Mouse (Mus musculus): ENCODE data around the gene Dgki. TPM values are rescaled to one million over a fixed set of nuclear protein-coding genes. Genes with fewer than 3 reads are reported as not detected.

Gene Dgki
- total and polyA plus RNA-seq, 3 experiments, result 4.4 to 8.7 (median 7.7) TPM

DNA sequence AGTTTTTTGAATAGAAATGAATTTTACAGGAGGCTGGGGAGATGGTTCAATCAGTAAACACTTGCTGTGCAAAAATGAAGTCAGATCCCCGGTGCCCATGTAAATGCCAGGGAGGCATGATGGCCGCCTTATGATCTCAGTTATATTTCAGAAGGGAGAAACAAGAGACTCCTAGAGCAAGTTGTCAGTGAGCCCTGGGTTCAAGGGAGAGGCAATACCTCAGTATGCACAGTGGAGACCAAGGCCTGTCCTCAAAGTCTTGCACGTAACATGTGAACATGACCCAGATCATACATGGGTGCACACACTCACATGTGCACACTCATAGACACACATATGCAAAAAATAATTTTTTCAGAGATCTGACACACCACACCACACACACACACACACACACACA, 9.3 kb downstream of the Dgki start:
- Histone ChIP-seq H3K9me3 (replicated peaks; ENCODE audit: low read length) (no peaks in the 10 kb centered on the region), H3K9ac (ENCODE audit: insufficient read depth, low read depth) (no peak overlapping the region), H3K4me2 (ENCODE audit: insufficient read depth, low read depth, poor library complexity, severe bottlenecking) (no peak overlapping the region), H3K4me1 (ENCODE audit: control insufficient read depth in 1 of 2, insufficient read depth in 2 of 2) (peaks cover 11 to 54% of the 10 kb centered on the region in 2 experiments), H3K36me3 (replicated peaks in 1 of 2; ENCODE audit: control insufficient read depth in 1 of 2, insufficient read depth in 1 of 2, low read length in 1 of 2) (peaks cover 0 to 21% of the 10 kb centered on the region in 2 experiments), H3K4me3 (replicated peaks in 1 of 3; ENCODE audit: low read depth in 2 of 3, low read length in 2 of 3, poor library complexity in 1 of 3) (no peak overlapping the region), H3K79me2 (replicated peaks; ENCODE audit: control insufficient read depth, extremely low read depth, insufficient read depth, poor library complexity, severe bottlenecking) (no peaks in the 10 kb centered on the region), H3K27ac (ENCODE audit: insufficient read depth, low read depth) (no peak overlapping the region), H3K27me3 (replicated peaks) (no peaks in the 10 kb centered on the region)
- in situ Hi-C loops (cut with MboI; ENCODE audit: low pct_ligation_motif_present, low pct_unique_long_range_greater_than_20kb, low sequenced_read_pairs), result no loop called here
- dilution Hi-C loops (cut with MboI; ENCODE audit: extremely low pct_ligation_motif_present, extremely low pct_unique_long_range_greater_than_20kb, low sequenced_read_pairs), result no loop called here
- DNase-seq (ENCODE audit: extremely low read depth), result no peak
- TF ChIP-seq MEF2A (IDR thresholded peaks at IDR 0.05; ENCODE audit: borderline replicate concordance, low read depth, low read length) (no peak), MXI1 (IDR thresholded peaks at IDR 0.05; ENCODE audit: low read depth, low read length) (no peak), RAD21 (IDR thresholded peaks at IDR 0.05; ENCODE audit: low read depth, low read length) (no peak)

DNA sequence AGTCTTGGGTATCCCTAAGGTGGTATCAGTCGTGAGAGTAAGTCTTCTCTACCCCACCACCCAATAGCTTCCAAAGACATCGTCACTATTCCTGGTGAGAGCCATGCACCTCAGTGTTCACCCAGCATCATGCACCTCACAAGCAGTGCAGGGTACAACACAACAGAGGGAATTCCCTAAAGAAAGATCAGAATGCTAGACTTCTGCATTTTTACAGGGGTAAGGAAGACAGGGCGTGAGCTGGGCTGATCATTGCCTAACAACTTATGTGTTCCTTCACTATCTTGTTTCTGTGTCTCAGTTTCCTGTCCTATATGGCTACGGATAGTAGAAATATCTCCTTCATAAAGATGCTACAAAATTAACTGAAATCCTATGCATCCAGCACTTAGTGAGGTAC, 13.8 kb downstream of the Dgki start:
- TF ChIP-seq SMC3 (IDR thresholded peaks at IDR 0.05; ENCODE audit: low read depth, low read length) (no peak), TBP (conservative IDR thresholded peaks at IDR 0.05; ENCODE audit: low read depth, low read length) (no peak), KAT2A (IDR thresholded peaks at IDR 0.05; ENCODE audit: insufficient replicate concordance, low read length) (no peak), ZC3H11A (IDR thresholded peaks at IDR 0.05; ENCODE audit: low read depth, low read length) (no peak), MYC (IDR thresholded peaks at IDR 0.05; ENCODE audit: low read depth, low read length) (no peak), POLR2AphosphoS2 (IDR thresholded peaks at IDR 0.05; ENCODE audit: low read depth, low read length) (no peak), ETS1 (conservative IDR thresholded peaks at IDR 0.05; ENCODE audit: low read depth, low read length) (no peak), CHD1 (IDR thresholded peaks at IDR 0.05; ENCODE audit: low read depth, low read length) (no peak), ELF1 (IDR thresholded peaks at IDR 0.05; ENCODE audit: low read depth, low read length) (no peak), MAZ (IDR thresholded peaks at IDR 0.05; ENCODE audit: low read depth, low read length) (no peak), USF1 (IDR thresholded peaks at IDR 0.05; ENCODE audit: low read depth, low read length) (no peak), MAX (IDR thresholded peaks at IDR 0.05; ENCODE audit: low read length) (no peak), USF2 (conservative IDR thresholded peaks at IDR 0.05; ENCODE audit: low read depth, low read length) (no peak), TCF12 (IDR thresholded peaks at IDR 0.05; ENCODE audit: low read depth, low read length) (no peak)
- H3K4me3 ChIP-seq (replicated peaks in 1 of 3; ENCODE audit: low read depth in 2 of 3, low read length in 2 of 3, poor library complexity in 1 of 3), result no peak overlapping the region
- no peaks in the 10 kb centered on the region for H3K79me2 ChIP-seq (replicated peaks; ENCODE audit: control insufficient read depth, extremely low read depth, insufficient read depth, poor library complexity, severe bottlenecking)
- H3K27ac ChIP-seq (ENCODE audit: insufficient read depth, low read depth), result no peak overlapping the region
- H3K4me1 ChIP-seq (ENCODE audit: control insufficient read depth in 1 of 2, insufficient read depth in 2 of 2), result peaks cover 0 to 32% of the 10 kb centered on the region in 2 experiments; a peak in 2 of 4 replicates
- dilution Hi-C loops (cut with MboI; ENCODE audit: extremely low pct_ligation_motif_present, extremely low pct_unique_long_range_greater_than_20kb, low sequenced_read_pairs) (no loop called here), in situ Hi-C loops (cut with MboI; ENCODE audit: low pct_ligation_motif_present, low pct_unique_long_range_greater_than_20kb, low sequenced_read_pairs) (no loop called here)
- H3K36me3 ChIP-seq (replicated peaks in 1 of 2; ENCODE audit: control insufficient read depth in 1 of 2, insufficient read depth in 1 of 2, low read length in 1 of 2), result peaks cover 0 to 20% of the 10 kb centered on the region in 2 experiments
- H3K9me3 ChIP-seq (replicated peaks; ENCODE audit: low read length), result no peaks in the 10 kb centered on the region
- H3K9ac ChIP-seq (ENCODE audit: insufficient read depth, low read depth), result no peak overlapping the region
- H3K4me2 ChIP-seq (ENCODE audit: insufficient read depth, low read depth, poor library complexity, severe bottlenecking), result no peak overlapping the region
- H3K27me3 ChIP-seq (replicated peaks), result no peaks in the 10 kb centered on the region
- no peak for DNase-seq (ENCODE audit: extremely low read depth)

Data from CH12.LX (cell line).